Mouse (Mus musculus) kidney, adult 10 weeks (tissue): Measurements from ENCODE around the gene Islr. TPM values are rescaled to one million over a fixed set of nuclear protein-coding genes. Genes with fewer than 3 reads are reported as not detected.

ENCODE experiments used
- polyA plus RNA-seq: library from polyadenylated mRNA; stranded (reverse); fragments of 350-450 nt; fragmentation: Illumina TruSeq; extraction: RNeasy Lipid Tissue Mini Kit (QIAGEN cat#74804); gene quantifications from one replicate; pipeline ENCODE4 v1.2.3, GENCODE M21; 2014; ENCODE audit warnings: low read depth, low replicate concordance

The Islr gene
- polyA plus RNA-seq: 1.5 TPM

GRCm38 (mm10) chr9:58203516-58204447 lies at the start of gene Islr, which contains the start of gene Islr2:
Gene Islr, minus strand, starts transcription at chr9:58204306.
Gene Islr2, minus strand, starts transcription at chr9:58204319.

GRCm38 (mm10) chr9:58253033-58253804 lies 49.1 kb upstream of the Islr start, which contains the start of gene Stoml1:
Gene Stoml1, plus strand, starts transcription at chr9:58253164.

GRCm38 (mm10) chr9:58249592-58250192 lies 45.6 kb upstream of the Islr start, which contains the start of gene Pml:
Gene Pml, minus strand, starts transcription at chr9:58249786.

GRCm38 (mm10) chr9:58118671-58119070 lies 85.4 kb downstream of the Islr start, which contains the start of gene Ccdc33:
Gene Ccdc33, minus strand, starts transcription at chr9:58118823.

Other genes starting within 250 kb of the Islr start
- gene Cyp11a1, start 197.9 kb downstream of the Islr start, polyA plus RNA-seq: 0.40 TPM
- gene Stra6, start 140.5 kb downstream of the Islr start, polyA plus RNA-seq: 0.24 TPM
- not detected for gene Ccdc33, start 85.5 kb downstream of the Islr start, polyA plus RNA-seq
- gene Islr2, start within 50 bp of the Islr start, polyA plus RNA-seq: not detected
- gene Pml, start 45.5 kb upstream of the Islr start, polyA plus RNA-seq: 2.6 TPM
- gene Stoml1, start 48.9 kb upstream of the Islr start, polyA plus RNA-seq: 7.3 TPM
- 1.6 TPM for gene Loxl1, start 108.9 kb upstream of the Islr start, polyA plus RNA-seq
- not detected for gene Tbc1d21, start 166.1 kb upstream of the Islr start, polyA plus RNA-seq